Mouse (Mus musculus): ENCODE measurements around the gene Sprr2a2. TPM values are rescaled to one million over a fixed set of nuclear protein-coding genes. Genes with fewer than 3 reads are reported as not detected.
"Not testable (repeated sequence)": the region's sequence is repeated elsewhere in the genome, so short reads cannot be mapped to it uniquely, and the experiment has no call there.

Gene Sprr2a2
- polyA plus RNA-seq, 1 experiment from 2014 or later = 2.0 TPM

DNA sequence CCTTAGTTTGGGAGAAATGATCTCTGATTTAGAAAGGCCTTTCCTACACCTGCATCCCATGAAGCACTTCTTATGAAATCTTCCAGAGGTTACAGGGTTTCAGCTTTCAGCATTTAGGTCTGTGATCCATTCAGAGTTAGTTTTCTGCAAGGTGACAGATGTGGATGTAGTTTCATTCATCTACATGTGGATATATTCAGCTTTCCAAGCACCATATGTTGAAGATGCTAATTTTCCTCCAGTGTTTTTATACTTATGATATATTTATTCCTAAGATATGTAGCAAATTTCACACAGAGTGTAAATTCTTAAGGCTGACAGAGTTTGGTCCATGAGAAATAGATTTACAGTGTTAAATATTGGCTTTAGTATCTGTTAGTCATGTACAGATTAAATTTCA lies 23.0 kb downstream of the Sprr2a2 start:
- H3K4me2 ChIP-seq; H3K9me3 ChIP-seq; H3K9ac ChIP-seq; H3K36me3 ChIP-seq; H3K4me3 ChIP-seq; H3K27ac ChIP-seq (replicated peaks); ATAC-seq (ENCODE audit: extremely low read depth, insufficient number of reproducible peaks, low FRiP score, low TSS enrichment); H3K27me3 ChIP-seq (replicated peaks); H3K4me1 ChIP-seq: not testable (repeated sequence)

GRCm38 (mm10) chr3:92239197-92239596 lies 23.5 kb downstream of the Sprr2a2 start:
- H3K27me3 ChIP-seq (replicated peaks); H3K9me3 ChIP-seq; ATAC-seq (ENCODE audit: extremely low read depth, insufficient number of reproducible peaks, low FRiP score, low TSS enrichment); H3K4me2 ChIP-seq; H3K36me3 ChIP-seq; H3K4me1 ChIP-seq; H3K27ac ChIP-seq (replicated peaks); H3K9ac ChIP-seq; H3K4me3 ChIP-seq: not testable (repeated sequence)
- WGBS = no CpG with 5 or more reads among the region's 1 CpGs

DNA sequence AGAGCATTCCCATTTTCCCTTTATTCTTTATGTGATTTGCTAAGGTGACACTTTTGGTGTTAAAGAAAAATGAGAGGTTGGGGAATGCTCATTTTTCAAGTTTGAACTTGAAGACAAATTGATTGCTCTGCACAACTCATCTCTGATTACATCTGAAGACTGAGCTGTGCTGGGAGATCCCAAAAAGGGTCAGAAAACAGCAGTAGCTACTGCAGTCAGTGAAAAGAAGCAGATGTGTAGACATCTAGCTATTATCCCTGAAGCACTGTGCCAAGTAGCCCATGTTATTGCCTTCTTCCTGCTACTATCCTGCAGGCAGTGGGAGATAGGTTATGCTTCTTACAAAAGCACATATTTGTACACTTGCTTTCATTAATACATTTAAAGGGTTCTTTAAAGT lies 29.1 kb downstream of the Sprr2a2 start:
- H3K27ac ChIP-seq (replicated peaks); H3K36me3 ChIP-seq; H3K27me3 ChIP-seq (replicated peaks); H3K4me2 ChIP-seq; H3K9me3 ChIP-seq; H3K4me3 ChIP-seq; H3K9ac ChIP-seq; ATAC-seq (ENCODE audit: extremely low read depth, insufficient number of reproducible peaks, low FRiP score, low TSS enrichment); H3K4me1 ChIP-seq: not testable (repeated sequence)

GRCm38 (mm10) chr3:92246245-92246644 lies 30.5 kb downstream of the Sprr2a2 start:
- not testable (repeated sequence) for H3K4me1 ChIP-seq; H3K4me3 ChIP-seq; H3K27me3 ChIP-seq (replicated peaks); H3K9me3 ChIP-seq; H3K9ac ChIP-seq; H3K4me2 ChIP-seq; H3K27ac ChIP-seq (replicated peaks); H3K36me3 ChIP-seq
- peak; percentile 41; the same call in 1 of the 2 replicates for ATAC-seq (ENCODE audit: extremely low read depth, insufficient number of reproducible peaks, low FRiP score, low TSS enrichment)
- no CpG with 5 or more reads among the region's 10 CpGs for WGBS

DNA sequence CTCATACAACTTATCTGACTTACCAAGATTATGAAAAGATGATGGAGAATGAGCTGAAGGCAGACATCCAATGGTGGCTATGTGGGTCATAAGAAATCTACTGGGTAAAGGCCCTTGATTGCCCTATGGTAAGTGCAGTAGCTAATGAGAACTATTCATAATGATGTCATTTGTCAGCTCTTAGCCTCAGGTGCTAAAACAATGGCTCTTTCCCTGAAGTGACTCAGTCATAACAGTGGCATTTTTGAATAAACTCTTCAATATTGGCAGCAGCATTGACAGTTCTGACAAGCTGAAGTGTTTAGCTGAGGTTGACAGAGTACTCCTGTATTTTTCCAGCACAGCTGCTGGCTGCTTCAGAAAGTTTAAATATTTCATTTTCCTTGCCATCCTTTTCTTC lies 32.8 kb downstream of the Sprr2a2 start:
- not testable (repeated sequence) for ATAC-seq (ENCODE audit: extremely low read depth, insufficient number of reproducible peaks, low FRiP score, low TSS enrichment); H3K4me1 ChIP-seq; H3K4me2 ChIP-seq; H3K9ac ChIP-seq; H3K4me3 ChIP-seq; H3K36me3 ChIP-seq; H3K27ac ChIP-seq (replicated peaks); H3K27me3 ChIP-seq (replicated peaks); H3K9me3 ChIP-seq

- not testable (repeated sequence) for H3K4me3 ChIP-seq; H3K27me3 ChIP-seq (replicated peaks); H3K4me1 ChIP-seq; H3K36me3 ChIP-seq; H3K4me2 ChIP-seq; ATAC-seq (ENCODE audit: extremely low read depth, insufficient number of reproducible peaks, low FRiP score, low TSS enrichment); H3K9me3 ChIP-seq; H3K9ac ChIP-seq; H3K27ac ChIP-seq (replicated peaks)
- WGBS = 75% methylated on average over 2 of the region's 2 CpGs
These were observed 34.7 kb downstream of the Sprr2a2 start for GRCm38 (mm10) chr3:92250450-92250849.

- not testable (repeated sequence) for H3K27me3 ChIP-seq (replicated peaks); H3K9ac ChIP-seq; ATAC-seq (ENCODE audit: extremely low read depth, insufficient number of reproducible peaks, low FRiP score, low TSS enrichment); H3K4me3 ChIP-seq; H3K36me3 ChIP-seq; H3K27ac ChIP-seq (replicated peaks); H3K4me1 ChIP-seq; H3K9me3 ChIP-seq; H3K4me2 ChIP-seq
- WGBS = no CpG with 5 or more reads among the region's 8 CpGs
These were observed 38.1 kb downstream of the Sprr2a2 start for GRCm38 (mm10) chr3:92253860-92254259.

DNA sequence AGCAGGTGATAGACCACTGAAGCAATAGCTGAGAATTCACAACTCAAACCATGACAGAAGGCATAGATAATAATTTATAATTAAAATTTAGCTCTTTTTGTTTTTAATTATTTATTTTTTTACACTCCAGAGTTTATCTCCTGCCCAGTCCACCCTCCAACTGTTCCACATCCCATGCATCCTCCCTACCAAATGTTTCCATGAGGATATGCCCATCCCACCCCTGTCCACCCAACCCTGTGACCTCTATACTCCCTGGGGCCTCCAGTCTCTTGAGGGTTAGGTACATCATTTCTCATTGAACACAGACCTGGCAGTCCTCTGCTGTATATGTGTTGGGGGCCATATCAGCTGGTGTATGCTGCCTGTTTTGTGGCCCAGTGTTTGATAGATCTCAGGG lies 42.8 kb downstream of the Sprr2a2 start:
- not testable (repeated sequence) for H3K9me3 ChIP-seq; H3K9ac ChIP-seq; ATAC-seq (ENCODE audit: extremely low read depth, insufficient number of reproducible peaks, low FRiP score, low TSS enrichment); H3K4me3 ChIP-seq; H3K36me3 ChIP-seq; H3K4me1 ChIP-seq; H3K27ac ChIP-seq (replicated peaks); H3K4me2 ChIP-seq; H3K27me3 ChIP-seq (replicated peaks)

DNA sequence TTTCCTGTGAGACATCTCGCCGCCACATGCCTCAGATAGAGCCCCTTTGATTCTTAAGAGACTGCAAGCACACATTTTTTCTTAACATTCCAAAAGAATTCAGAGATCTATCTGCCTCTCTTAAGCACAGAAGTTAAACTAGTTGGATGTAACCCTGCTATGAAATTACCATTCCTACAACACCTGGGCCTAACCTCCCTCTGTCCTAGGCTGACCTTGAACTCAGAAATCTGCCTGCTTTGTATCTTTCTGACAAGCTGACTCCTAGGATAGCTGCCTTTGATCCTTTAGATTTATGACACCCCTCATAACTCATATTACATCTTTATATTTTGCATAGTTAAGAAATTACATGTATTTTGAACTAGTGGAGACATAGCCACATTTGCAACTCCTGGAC lies 47.7 kb downstream of the Sprr2a2 start:
- H3K4me3 ChIP-seq; H3K27ac ChIP-seq (replicated peaks); ATAC-seq (ENCODE audit: extremely low read depth, insufficient number of reproducible peaks, low FRiP score, low TSS enrichment); H3K9me3 ChIP-seq; H3K4me2 ChIP-seq; H3K4me1 ChIP-seq; H3K9ac ChIP-seq; H3K36me3 ChIP-seq; H3K27me3 ChIP-seq (replicated peaks): not testable (repeated sequence)
- WGBS = no CpG with 5 or more reads among the region's 2 CpGs

DNA sequence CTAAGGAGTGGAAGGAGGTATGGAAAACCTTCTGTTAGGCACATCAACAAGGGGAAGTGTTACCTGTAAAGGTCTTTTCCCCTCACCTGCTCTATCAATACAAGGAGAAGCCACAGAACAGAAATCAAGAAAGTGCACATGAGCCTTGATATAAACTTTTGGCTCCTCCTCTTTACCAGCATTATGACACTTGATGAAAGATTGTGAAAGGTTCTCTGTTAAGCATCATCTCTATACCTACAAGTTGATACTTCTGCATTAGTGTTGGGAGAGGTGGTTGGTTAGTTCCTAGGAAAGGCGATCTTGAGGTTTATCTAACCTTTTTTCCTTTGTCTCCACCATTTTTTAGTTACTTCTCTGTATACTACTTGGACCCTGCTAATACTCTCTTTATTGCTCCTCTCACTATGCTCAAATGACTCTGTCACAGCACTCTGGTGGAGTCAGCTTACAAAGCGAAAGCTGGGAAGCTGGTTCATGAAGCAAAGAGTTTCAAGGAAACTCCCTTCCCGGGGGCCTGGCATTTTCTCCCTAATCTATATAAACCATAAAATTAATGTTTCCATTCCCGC lies 55.8 kb downstream of the Sprr2a2 start:
- H3K4me3 ChIP-seq; H3K9me3 ChIP-seq; H3K4me1 ChIP-seq; H3K27ac ChIP-seq (replicated peaks); H3K4me2 ChIP-seq; H3K36me3 ChIP-seq; ATAC-seq (ENCODE audit: extremely low read depth, insufficient number of reproducible peaks, low FRiP score, low TSS enrichment); H3K27me3 ChIP-seq (replicated peaks); H3K9ac ChIP-seq: not testable (repeated sequence)
- WGBS = no CpG with 5 or more reads among the region's 4 CpGs

DNA sequence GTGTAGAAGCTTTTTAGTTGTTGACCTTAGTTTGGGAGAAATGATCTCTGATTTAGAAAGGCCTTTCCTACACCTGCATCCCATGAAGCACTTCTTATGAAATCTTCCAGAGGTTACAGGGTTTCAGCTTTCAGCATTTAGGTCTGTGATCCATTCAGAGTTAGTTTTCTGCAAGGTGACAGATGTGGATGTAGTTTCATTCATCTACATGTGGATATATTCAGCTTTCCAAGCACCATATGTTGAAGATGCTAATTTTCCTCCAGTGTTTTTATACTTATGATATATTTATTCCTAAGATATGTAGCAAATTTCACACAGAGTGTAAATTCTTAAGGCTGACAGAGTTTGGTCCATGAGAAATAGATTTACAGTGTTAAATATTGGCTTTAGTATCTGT lies 57.8 kb downstream of the Sprr2a2 start:
- H3K27me3 ChIP-seq (replicated peaks); H3K27ac ChIP-seq (replicated peaks); H3K4me3 ChIP-seq; H3K4me2 ChIP-seq; H3K9ac ChIP-seq; H3K4me1 ChIP-seq; ATAC-seq (ENCODE audit: extremely low read depth, insufficient number of reproducible peaks, low FRiP score, low TSS enrichment); H3K36me3 ChIP-seq; H3K9me3 ChIP-seq: not testable (repeated sequence)

- no CpG with 5 or more reads among the region's 1 CpGs for WGBS
- not testable (repeated sequence) for H3K4me2 ChIP-seq; H3K4me1 ChIP-seq; H3K36me3 ChIP-seq; H3K27me3 ChIP-seq (replicated peaks); H3K4me3 ChIP-seq; H3K27ac ChIP-seq (replicated peaks); H3K9me3 ChIP-seq; ATAC-seq (ENCODE audit: extremely low read depth, insufficient number of reproducible peaks, low FRiP score, low TSS enrichment); H3K9ac ChIP-seq
These were observed 58.3 kb downstream of the Sprr2a2 start for GRCm38 (mm10) chr3:92274018-92274417.

- H3K27me3 ChIP-seq (replicated peaks); H3K27ac ChIP-seq (replicated peaks); ATAC-seq (ENCODE audit: extremely low read depth, insufficient number of reproducible peaks, low FRiP score, low TSS enrichment); H3K4me1 ChIP-seq; H3K9ac ChIP-seq; H3K36me3 ChIP-seq; H3K4me2 ChIP-seq; H3K9me3 ChIP-seq; H3K4me3 ChIP-seq: not testable (repeated sequence)
These were observed 63.9 kb downstream of the Sprr2a2 start for GRCm38 (mm10) chr3:92279663-92280062.
